Mouse (Mus musculus): ENCODE measurements at regions not wholly inside any gene's neighbourhood (a gene's known extent, or its start where the extent isn't known, plus 50 kb on each side); places are given as distances from the start of the nearest gene placed in this dataset.

- TF ChIP-seq CTCF (IDR thresholded peaks at IDR 0.05; ENCODE audit: borderline replicate concordance, extremely low read depth, insufficient read depth, insufficient read length) = no peak
- no peak for TF ChIP-seq POLR2A (IDR thresholded peaks at IDR 0.05; ENCODE audit: borderline replicate concordance, extremely low read depth, insufficient read depth, insufficient read length, poor library complexity, severe bottlenecking)
Measured at GRCm38 (mm10) chr7:70067071-70067470, 299.5 kb downstream of the Nr2f2 start.
